Mouse (Mus musculus) liver, adult 10 weeks (tissue): ENCODE data around the gene Spag17. TPM values are rescaled to one million over a fixed set of nuclear protein-coding genes. Genes with fewer than 3 reads are reported as not detected.

ENCODE experiments used
- polyA plus RNA-seq: library from polyadenylated mRNA; stranded (reverse); fragments of 350-450 nt; fragmentation: Illumina TruSeq; extraction: RNeasy Lipid Tissue Mini Kit (QIAGEN cat#74804); gene quantifications from one replicate; pipeline ENCODE4 v1.2.3, GENCODE M21; 2014; ENCODE audit warnings: low read depth, low replicate concordance

The Spag17 gene
- 0.05 TPM for polyA plus RNA-seq

GRCm38 (mm10) chr3:99885187-99885811 lies at the start of gene Spag17:
Gene Spag17 (plus strand): TSS chr3:99885406.

GRCm38 (mm10) chr3:100162315-100163105 lies 277.3 kb downstream of the Spag17 start, which contains the start of the genes Gdap2 and Wdr3:
Gene Gdap2 (plus strand): TSS chr3:100162381.
Gene Wdr3 (minus strand): TSS chr3:100162407.

